Mouse (Mus musculus): ENCODE measurements around the gene Cobll1. TPM values are rescaled to one million over a fixed set of nuclear protein-coding genes. Genes with fewer than 3 reads are reported as not detected.

The Cobll1 gene
- total RNA-seq, 4 experiments from 2014 or later = 62.1 to 74.3 (median 67.0) TPM

- no peak for DNase-seq (ENCODE audit: low spot score)
These were observed 42.2 kb downstream of the Cobll1 start for GRCm38 (mm10) chr2:65196994-65197393.

- no peak for DNase-seq (ENCODE audit: low spot score)
These were observed 43.8 kb downstream of the Cobll1 start for GRCm38 (mm10) chr2:65195233-65196010.

- DNase-seq (ENCODE audit: low spot score) = no peak
These were observed 46.0 kb downstream of the Cobll1 start for GRCm38 (mm10) chr2:65193091-65193795.

- no peak for DNase-seq (ENCODE audit: low spot score)
These were observed 47.8 kb downstream of the Cobll1 start for GRCm38 (mm10) chr2:65191398-65191797.

GRCm38 (mm10) chr2:65189346-65189745, 49.9 kb downstream of the Cobll1 start:
- peak; percentile 75 for DNase-seq (ENCODE audit: low spot score)

GRCm38 (mm10) chr2:65188585-65188984, 50.6 kb downstream of the Cobll1 start:
- no peak for DNase-seq (ENCODE audit: low spot score)

- no peak for DNase-seq (ENCODE audit: low spot score)
These were observed 51.6 kb downstream of the Cobll1 start for GRCm38 (mm10) chr2:65187652-65188051.

- no peak for DNase-seq (ENCODE audit: low spot score)
These were observed 52.0 kb downstream of the Cobll1 start for GRCm38 (mm10) chr2:65187164-65187563.

GRCm38 (mm10) chr2:65182747-65183146, 56.5 kb downstream of the Cobll1 start:
- DNase-seq (ENCODE audit: low spot score) = no peak

- no peak for DNase-seq (ENCODE audit: low spot score)
These were observed 57.5 kb downstream of the Cobll1 start for GRCm38 (mm10) chr2:65181736-65182135.

GRCm38 (mm10) chr2:65181066-65181716, 58.0 kb downstream of the Cobll1 start:
- no peak for DNase-seq (ENCODE audit: low spot score)

- no peak for DNase-seq (ENCODE audit: low spot score)
These were observed 63.6 kb downstream of the Cobll1 start for GRCm38 (mm10) chr2:65175645-65176044.

GRCm38 (mm10) chr2:65172071-65172470, 67.1 kb downstream of the Cobll1 start:
- no peak for DNase-seq (ENCODE audit: low spot score)

GRCm38 (mm10) chr2:65171516-65171915, 67.7 kb downstream of the Cobll1 start:
- no peak for DNase-seq (ENCODE audit: low spot score)

GRCm38 (mm10) chr2:65170693-65171456, 68.3 kb downstream of the Cobll1 start:
- no peak for DNase-seq (ENCODE audit: low spot score)

GRCm38 (mm10) chr2:65170256-65170655, 68.9 kb downstream of the Cobll1 start:
- DNase-seq (ENCODE audit: low spot score) = no peak

GRCm38 (mm10) chr2:65163990-65164389, 75.2 kb downstream of the Cobll1 start:
- DNase-seq (ENCODE audit: low spot score) = no peak

- DNase-seq (ENCODE audit: low spot score) = no peak
These were observed 76.6 kb downstream of the Cobll1 start for GRCm38 (mm10) chr2:65162625-65163024.

- DNase-seq (ENCODE audit: low spot score) = no peak
These were observed 77.5 kb downstream of the Cobll1 start for GRCm38 (mm10) chr2:65161715-65162114.

GRCm38 (mm10) chr2:65157981-65158651, 81.1 kb downstream of the Cobll1 start:
- DNase-seq (ENCODE audit: low spot score) = no peak

GRCm38 (mm10) chr2:65157325-65157724, 81.9 kb downstream of the Cobll1 start:
- DNase-seq (ENCODE audit: low spot score) = no peak
